Mouse (Mus musculus) limb, embryonic 14.5 days (tissue): ENCODE measurements around the gene Igf2bp1. TPM values are rescaled to one million over a fixed set of nuclear protein-coding genes. Genes with fewer than 3 reads are reported as not detected.
"Not testable (repeated sequence)": the region's sequence is repeated elsewhere in the genome, so short reads cannot be mapped to it uniquely, and the experiment has no call there.

Experiments used
- ATAC-seq: fragments of 200-750 bp; cut with Nextera tagmentation; 2 replicates; pipeline ENCODE4 v1.8.0; 2017; ENCODE audit warnings: low read depth, moderate number of reproducible peaks, moderate TSS enrichment; ENCODE audit not compliant: low FRiP score
- DNase-seq: peaks from one replicate; pipeline ENCODE4 v3.0.0-alpha.2; 2015; ENCODE audit warnings: low spot score
- H3K27ac ChIP-seq: fragments of 300-500 bp; sonication (generic); replicated peaks from 2 replicates; pipeline ENCODE4 v1.5.1; 2014; ENCODE audit warnings: low read depth, mild to moderate bottlenecking, low read length, moderate library complexity, mixed read lengths
- H3K27me3 ChIP-seq: fragments of 300-500 bp; sonication (generic); 2 replicates; pipeline ENCODE4 v1.6.1; 2014; ENCODE audit warnings: low read length, mixed read lengths; ENCODE audit not compliant: control insufficient read depth, insufficient read depth
- H3K36me3 ChIP-seq: fragments of 300-500 bp; sonication (generic); 2 replicates; pipeline ENCODE4 v1.6.1; 2014; ENCODE audit warnings: mild to moderate bottlenecking, low read length, moderate library complexity, mixed read lengths; ENCODE audit not compliant: control insufficient read depth, insufficient read depth
- H3K4me1 ChIP-seq: fragments of 300-500 bp; sonication (generic); 2 replicates; pipeline ENCODE4 v1.6.1; 2014; ENCODE audit warnings: antibody characterized with exemption, low read length, mixed read lengths; ENCODE audit not compliant: control insufficient read depth, insufficient read depth
- H3K4me2 ChIP-seq: fragments of 300-500 bp; sonication (generic); replicated peaks from 2 replicates; pipeline ENCODE4 v1.6.1; 2014; ENCODE audit warnings: low read depth, mild to moderate bottlenecking, low read length, moderate library complexity; ENCODE audit not compliant: severe bottlenecking
- H3K4me3 ChIP-seq: fragments of 300-500 bp; sonication (generic); replicated peaks from 2 replicates; pipeline ENCODE4 v1.5.1; 2014; ENCODE audit warnings: low read length
- H3K9ac ChIP-seq: fragments of 300-500 bp; sonication (generic); 2 replicates; pipeline ENCODE4 v1.6.1; 2014; ENCODE audit warnings: mild to moderate bottlenecking, low read depth, low read length, moderate library complexity; ENCODE audit not compliant: severe bottlenecking
- H3K9me3 ChIP-seq: fragments of 300-500 bp; sonication (generic); 2 replicates; pipeline ENCODE4 v1.6.1; 2016; ENCODE audit warnings: low read length; ENCODE audit not compliant: control insufficient read depth
- POLR2A ChIP-seq: fragments of 200-500 bp; IDR thresholded peaks from 2 replicates; pipeline ENCODE4 v1.8.0; 2012; ENCODE audit warnings: inconsistent platforms, mild to moderate bottlenecking, moderate library complexity, borderline replicate concordance; ENCODE audit not compliant: insufficient read depth, insufficient read length; ENCODE audit errors: extremely low read depth
- WGBS: fragments of 180-500 bp; shearing (Covaris S2); extraction: QIAGEN DNeasy Blood & Tissue Kit; methylation state at CpG from one replicate; pipeline ENCODE4 v1.1.7; 2014; 5-methylcytosine and 5-hydroxymethylcytosine counted together
- polyA plus RNA-seq, 2 experiments: library from polyadenylated mRNA; depleted of rRNA in 1 of 2; stranded (reverse) in 1 of 2; unstranded in 1 of 2; fragments of >200 nt; fragmentation: Nextera tagmentation in 1 of 2; extraction: Ambion mirVana in 1 of 2; gene quantifications; 2 replicates each; pipeline versions ENCODE4 v1.2.1 to v1.2.3; 2012 to 2014

The Igf2bp1 gene
- polyA plus RNA-seq, 2 experiments = 22.8 to 26.7 TPM

GRCm38 (mm10) chr11:95936409-95936808, 69.3 kb downstream of the Igf2bp1 start:
- Histone ChIP-seq H3K9ac (no peak overlapping the region), H3K9me3 (no peaks in the 10 kb centered on the region), H3K4me2 (no peak overlapping the region), H3K27ac (no peak overlapping the region), H3K36me3 (no peaks in the 10 kb centered on the region), H3K4me1 (no peaks in the 10 kb centered on the region), H3K4me3 (no peak overlapping the region), H3K27me3 (no peaks in the 10 kb centered on the region)
- no peak for ATAC-seq
- DNase-seq = no peak
- 80% methylated on average over 6 of the region's 6 CpGs for WGBS
- TF ChIP-seq POLR2A = no peak

GRCm38 (mm10) chr11:95932168-95932567, 73.6 kb downstream of the Igf2bp1 start:
- not testable (repeated sequence) for H3K27me3 ChIP-seq, H3K4me3 ChIP-seq, ATAC-seq, H3K4me2 ChIP-seq, H3K9ac ChIP-seq, DNase-seq, H3K27ac ChIP-seq, H3K9me3 ChIP-seq, H3K36me3 ChIP-seq, H3K4me1 ChIP-seq
- 86% methylated on average over 8 of the region's 10 CpGs for WGBS

GRCm38 (mm10) chr11:95926398-95926797, 79.3 kb downstream of the Igf2bp1 start:
- TF ChIP-seq POLR2A = no peak
- H3K4me2 ChIP-seq = no peak overlapping the region
- H3K9ac ChIP-seq = no peak overlapping the region
- no peaks in the 10 kb centered on the region for H3K36me3 ChIP-seq
- ATAC-seq = no peak
- H3K4me1 ChIP-seq = no peaks in the 10 kb centered on the region
- WGBS = 70% methylated on average over 4 of the region's 4 CpGs
- H3K4me3 ChIP-seq = no peak overlapping the region
- no peak for DNase-seq
- H3K27me3 ChIP-seq = peaks cover 7% of the 10 kb centered on the region; the same call in 1 of the 2 replicates
- H3K27ac ChIP-seq = no peak overlapping the region
- H3K9me3 ChIP-seq = 0 out of 2 replicates have a peak, but pooled peaks cover 5% of the 10 kb centered on the region

- no peak for TF ChIP-seq POLR2A
- Histone ChIP-seq H3K4me2 (no peak overlapping the region), H3K4me3 (no peak overlapping the region), H3K36me3 (no peaks in the 10 kb centered on the region), H3K9ac (no peak overlapping the region), H3K4me1 (no peaks in the 10 kb centered on the region), H3K9me3 (0 out of 2 replicates have a peak, but pooled peaks cover 5% of the 10 kb centered on the region), H3K27ac (no peak overlapping the region), H3K27me3 (peaks cover 7% of the 10 kb centered on the region; the same call in 1 of the 2 replicates)
- DNase-seq = no peak
- 52% methylated on average over 5 of the region's 5 CpGs for WGBS
- no peak for ATAC-seq
Observed at GRCm38 (mm10) chr11:95925976-95926375, 79.8 kb downstream of the Igf2bp1 start.

GRCm38 (mm10) chr11:95924215-95924614, 81.5 kb downstream of the Igf2bp1 start:
- Histone ChIP-seq H3K9me3 (0 out of 2 replicates have a peak, but pooled peaks cover 5% of the 10 kb centered on the region), H3K9ac (no peak overlapping the region), H3K4me2 (no peak overlapping the region), H3K27me3 (peaks cover 7% of the 10 kb centered on the region; the same call in 1 of the 2 replicates), H3K36me3 (no peaks in the 10 kb centered on the region), H3K4me3 (no peak overlapping the region), H3K27ac (no peak overlapping the region), H3K4me1 (no peaks in the 10 kb centered on the region)
- WGBS = 17% methylated on average over 2 of the region's 2 CpGs
- TF ChIP-seq POLR2A = no peak
- ATAC-seq = no peak
- no peak for DNase-seq

- not testable (repeated sequence) for H3K9ac ChIP-seq, H3K4me3 ChIP-seq, H3K4me2 ChIP-seq, H3K27ac ChIP-seq, ATAC-seq, H3K9me3 ChIP-seq, H3K4me1 ChIP-seq, DNase-seq, H3K36me3 ChIP-seq
- H3K27me3 ChIP-seq = peaks cover 11% of the 10 kb centered on the region
- under 1% methylated on average over 4 of the region's 6 CpGs for WGBS
Observed at GRCm38 (mm10) chr11:95923477-95923876, 82.3 kb downstream of the Igf2bp1 start.
